Mouse (Mus musculus): ENCODE measurements around the gene Slco3a1. TPM values are rescaled to one million over a fixed set of nuclear protein-coding genes. Genes with fewer than 3 reads are reported as not detected.
A peak's percentile ranks its signal among the peaks of the same experiment; 100 is the strongest.

Gene Slco3a1
- total RNA-seq, 2 experiments from 2014 or later: 55.2 to 57.3 TPM

- no peak overlapping the region for H3K27ac ChIP-seq
- TF ChIP-seq CTCF (conservative IDR thresholded peaks at IDR 0.05): peak; percentile 81
- peak in 1 of 2 experiments; percentile 41 for DNase-seq (ENCODE audit: low spot score in 2 of 2)
- no peak overlapping the region for H3K4me3 ChIP-seq
Observed at GRCm38 (mm10) chr7:74357027-74357426, 197.6 kb downstream of the Slco3a1 start.

- peak; percentile 67 for DNase-seq (ENCODE audit: low spot score in 2 of 2)
- TF ChIP-seq CTCF (conservative IDR thresholded peaks at IDR 0.05): peak; percentile 97
- H3K4me3 ChIP-seq: no peak overlapping the region
- H3K27ac ChIP-seq: peak overlapping the region; percentile 1; the same call in 1 of the 2 replicates
Observed at GRCm38 (mm10) chr7:74354527-74355256, 199.9 kb downstream of the Slco3a1 start.

- Histone ChIP-seq H3K27ac (peak overlapping the region; percentile 1; the same call in 1 of the 2 replicates), H3K4me3 (no peak overlapping the region)
- DNase-seq (ENCODE audit: low spot score in 2 of 2): no peak
- TF ChIP-seq CTCF (conservative IDR thresholded peaks at IDR 0.05): no peak
Observed at GRCm38 (mm10) chr7:74353707-74354468, 200.7 kb downstream of the Slco3a1 start.

- Histone ChIP-seq H3K27ac (no peak overlapping the region), H3K4me3 (no peak overlapping the region)
- DNase-seq (ENCODE audit: low spot score in 2 of 2): no peak
- no peak for TF ChIP-seq CTCF (conservative IDR thresholded peaks at IDR 0.05)
Observed at GRCm38 (mm10) chr7:74353240-74353639, 201.3 kb downstream of the Slco3a1 start.

GRCm38 (mm10) chr7:74348318-74348890 is 206.2 kb downstream of the Slco3a1 start:
- H3K27ac ChIP-seq: no peak overlapping the region
- DNase-seq (ENCODE audit: low spot score in 2 of 2): no peak
- H3K4me3 ChIP-seq: no peak overlapping the region
- no peak for TF ChIP-seq CTCF (conservative IDR thresholded peaks at IDR 0.05)

GRCm38 (mm10) chr7:74347026-74347425 is 207.6 kb downstream of the Slco3a1 start:
- Histone ChIP-seq H3K4me3 (no peak overlapping the region), H3K27ac (peak overlapping the region; percentile 48; the same call in 1 of the 2 replicates)
- no peak for DNase-seq (ENCODE audit: low spot score in 2 of 2)
- TF ChIP-seq CTCF (conservative IDR thresholded peaks at IDR 0.05): no peak

- no peak for TF ChIP-seq CTCF (conservative IDR thresholded peaks at IDR 0.05)
- DNase-seq (ENCODE audit: low spot score in 2 of 2): no peak
- Histone ChIP-seq H3K27ac (no peak overlapping the region), H3K4me3 (no peak overlapping the region)
Observed at GRCm38 (mm10) chr7:74346451-74346850, 208.1 kb downstream of the Slco3a1 start.

- TF ChIP-seq CTCF (conservative IDR thresholded peaks at IDR 0.05): no peak
- H3K27ac ChIP-seq: peak overlapping the region; percentile 33; the same call in 1 of the 2 replicates
- no peak for DNase-seq (ENCODE audit: low spot score in 2 of 2)
- H3K4me3 ChIP-seq: no peak overlapping the region
Observed at GRCm38 (mm10) chr7:74341149-74341805, 213.3 kb downstream of the Slco3a1 start.

- H3K4me3 ChIP-seq: no peak overlapping the region
- TF ChIP-seq CTCF (conservative IDR thresholded peaks at IDR 0.05): no peak
- DNase-seq (ENCODE audit: low spot score in 2 of 2): no peak
- H3K27ac ChIP-seq: no peak overlapping the region
Observed at GRCm38 (mm10) chr7:74340419-74340954, 214.1 kb downstream of the Slco3a1 start.

- H3K27ac ChIP-seq: no peak overlapping the region
- no peak for TF ChIP-seq CTCF (conservative IDR thresholded peaks at IDR 0.05)
- H3K4me3 ChIP-seq: no peak overlapping the region
- DNase-seq (ENCODE audit: low spot score in 2 of 2): no peak
Observed at GRCm38 (mm10) chr7:74337677-74338420, 216.7 kb downstream of the Slco3a1 start.

- Histone ChIP-seq H3K4me3 (no peak overlapping the region), H3K27ac (no peak overlapping the region)
- DNase-seq (ENCODE audit: low spot score in 2 of 2): no peak
- TF ChIP-seq CTCF (conservative IDR thresholded peaks at IDR 0.05): no peak
Observed at GRCm38 (mm10) chr7:74332323-74332722, 222.3 kb downstream of the Slco3a1 start.

All from layer of hippocampus, adult 2 months (tissue).